Mouse (Mus musculus) neural tube, embryonic 15.5 days (tissue): ENCODE results near the gene Ak4. TPM values are rescaled to one million over a fixed set of nuclear protein-coding genes. Genes with fewer than 3 reads are reported as not detected.

ENCODE experiments used
- ATAC-seq: fragments of 200-750 bp; cut with Nextera tagmentation; 2 replicates; pipeline ENCODE4 v1.8.0; 2017; ENCODE audit warnings: mild to moderate bottlenecking, moderate TSS enrichment, moderate library complexity; ENCODE audit not compliant: low FRiP score
- H3K27ac ChIP-seq: fragments of 300-500 bp; sonication (generic); replicated peaks from 2 replicates; pipeline ENCODE4 v1.5.1; 2015; ENCODE audit warnings: mild to moderate bottlenecking, inconsistent platforms
- H3K27me3 ChIP-seq: fragments of 300-500 bp; sonication (generic); replicated peaks from 2 replicates; pipeline ENCODE4 v1.6.1; 2015; ENCODE audit warnings: inconsistent platforms
- H3K36me3 ChIP-seq: fragments of 300-500 bp; sonication (generic); 2 replicates; pipeline ENCODE4 v1.6.1; 2015; ENCODE audit warnings: inconsistent platforms
- H3K4me1 ChIP-seq: fragments of 300-500 bp; sonication (generic); 2 replicates; pipeline ENCODE4 v1.6.1; 2015; ENCODE audit warnings: inconsistent platforms
- H3K4me2 ChIP-seq: fragments of 300-500 bp; sonication (generic); 2 replicates; pipeline ENCODE4 v1.6.1; 2015; ENCODE audit warnings: inconsistent platforms, mild to moderate bottlenecking, moderate library complexity
- H3K4me3 ChIP-seq: fragments of 300-500 bp; sonication (generic); replicated peaks from 2 replicates; pipeline ENCODE4 v1.5.1; 2015; ENCODE audit warnings: mild to moderate bottlenecking, inconsistent platforms
- H3K9ac ChIP-seq: fragments of 300-500 bp; sonication (generic); replicated peaks from 2 replicates; pipeline ENCODE4 v1.6.1; 2015; ENCODE audit warnings: mild to moderate bottlenecking, inconsistent platforms
- H3K9me3 ChIP-seq: fragments of 300-500 bp; sonication (generic); replicated peaks from 2 replicates; pipeline ENCODE4 v1.6.1; 2016; ENCODE audit warnings: inconsistent platforms
- WGBS: fragments of 180-500 bp; shearing (Covaris S2); methylation state at CpG from one replicate; pipeline ENCODE4 v1.1.7; 2015; ENCODE audit warnings: mixed read lengths; 5-methylcytosine and 5-hydroxymethylcytosine counted together
- polyA plus RNA-seq: library from polyadenylated mRNA; unstranded; fragments of >200 nt; fragmentation: Nextera tagmentation; extraction: Ambion mirVana; gene quantifications from 2 replicates; pipeline ENCODE4 v1.2.1, GENCODE M21; 2015

Ak4 gene
- polyA plus RNA-seq, 1 experiment from 2014 or later = 7.4 TPM

DNA sequence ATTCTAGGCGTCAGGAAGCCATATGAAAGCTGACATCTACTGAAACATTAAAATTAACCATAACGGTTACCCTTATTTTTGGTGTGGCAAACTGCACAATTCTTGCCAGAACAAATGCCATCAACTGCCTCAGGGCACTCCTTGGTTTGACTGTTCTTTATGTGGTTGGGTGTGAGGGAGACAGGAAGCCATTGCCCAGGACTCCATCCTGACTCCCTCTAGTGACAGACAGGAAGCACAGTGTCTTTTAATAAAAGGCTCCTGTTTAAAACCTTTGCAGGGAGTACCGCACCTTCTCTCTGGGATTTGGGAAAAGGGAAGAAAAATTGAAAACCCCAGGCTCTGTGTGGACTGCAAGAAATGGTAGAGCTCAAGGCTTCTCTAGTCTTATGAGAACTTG is 47.2 kb downstream of the Ak4 start:
- no peaks in the 10 kb centered on the region for H3K4me1 ChIP-seq
- H3K9me3 ChIP-seq = no peaks in the 10 kb centered on the region
- no peak for ATAC-seq
- no peak overlapping the region for H3K4me3 ChIP-seq
- no peak overlapping the region for H3K27ac ChIP-seq
- H3K27me3 ChIP-seq = no peaks in the 10 kb centered on the region
- WGBS = 88% methylated on average over 3 of the region's 3 CpGs
- H3K4me2 ChIP-seq = no peak overlapping the region
- H3K36me3 ChIP-seq = no peaks in the 10 kb centered on the region
- H3K9ac ChIP-seq = no peak overlapping the region

DNA sequence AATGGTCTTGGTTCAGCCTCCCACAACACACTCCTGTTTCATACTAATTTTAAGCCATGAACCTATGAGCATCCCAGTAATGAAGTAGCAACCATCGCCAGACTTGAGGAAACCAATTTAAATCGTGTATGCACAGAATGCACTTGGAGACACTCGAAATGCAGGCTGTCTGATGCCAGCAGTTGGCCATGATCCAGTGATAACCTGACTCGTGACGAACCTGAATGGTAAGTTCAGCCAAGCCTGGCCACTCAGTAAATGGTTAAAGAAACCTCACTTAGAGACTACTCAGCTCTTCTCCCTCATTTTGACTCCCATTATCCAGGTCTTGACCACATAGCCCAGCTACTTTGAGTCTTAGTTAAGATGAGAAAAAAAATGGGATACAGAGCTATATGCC is 50.2 kb downstream of the Ak4 start:
- Histone ChIP-seq H3K4me3 (no peak overlapping the region), H3K4me2 (no peak overlapping the region), H3K27ac (no peak overlapping the region), H3K9me3 (no peaks in the 10 kb centered on the region), H3K27me3 (no peaks in the 10 kb centered on the region), H3K9ac (no peak overlapping the region), H3K4me1 (no peaks in the 10 kb centered on the region), H3K36me3 (no peaks in the 10 kb centered on the region)
- WGBS = 82% methylated on average over 5 of the region's 5 CpGs
- no peak for ATAC-seq

DNA sequence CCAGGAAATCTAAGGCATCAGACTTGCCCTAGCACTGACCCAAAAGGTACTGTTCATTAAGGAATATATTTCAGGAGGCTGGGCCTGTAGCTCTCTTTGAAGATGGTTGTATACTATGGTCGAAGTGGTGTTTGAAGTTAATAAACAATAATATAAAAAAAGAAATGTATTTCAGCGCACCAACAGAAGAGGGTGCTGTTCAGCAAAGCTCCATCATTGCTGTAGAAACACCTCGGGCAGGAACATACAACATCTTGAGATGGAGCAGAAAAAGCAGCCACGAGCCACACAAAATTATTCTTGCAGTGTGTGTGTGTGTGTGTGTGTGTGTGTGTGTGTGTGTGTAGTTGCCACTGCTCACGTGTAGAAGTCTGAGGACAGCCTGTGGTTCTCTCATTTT is 51.5 kb downstream of the Ak4 start:
- H3K4me3 ChIP-seq = no peak overlapping the region
- H3K4me1 ChIP-seq = no peaks in the 10 kb centered on the region
- no peaks in the 10 kb centered on the region for H3K9me3 ChIP-seq
- ATAC-seq = no peak
- H3K27me3 ChIP-seq = no peaks in the 10 kb centered on the region
- H3K4me2 ChIP-seq = no peak overlapping the region
- no peak overlapping the region for H3K9ac ChIP-seq
- WGBS = 65% methylated on average over 5 of the region's 5 CpGs
- no peaks in the 10 kb centered on the region for H3K36me3 ChIP-seq
- H3K27ac ChIP-seq = no peak overlapping the region

DNA sequence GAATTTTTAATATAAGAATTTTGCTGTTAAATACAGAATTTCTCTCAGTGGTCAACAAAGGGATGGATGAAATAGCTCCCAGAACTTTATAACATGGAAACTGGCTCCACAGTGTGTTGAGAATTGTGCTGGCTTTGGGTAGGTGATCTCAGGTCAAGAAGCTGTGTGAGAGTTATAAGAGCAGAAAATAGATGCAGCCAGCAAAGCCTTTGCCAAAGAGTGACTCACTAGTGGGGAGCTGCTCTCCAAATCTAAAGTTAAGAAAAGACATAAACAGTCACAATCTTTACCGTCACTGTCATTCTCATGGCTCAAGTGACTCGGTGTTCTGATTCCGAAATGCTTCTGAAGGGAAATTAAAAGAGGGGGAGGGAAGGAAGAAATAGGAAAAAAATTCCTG is 53.7 kb downstream of the Ak4 start:
- Histone ChIP-seq H3K9me3 (no peaks in the 10 kb centered on the region), H3K9ac (no peak overlapping the region), H3K36me3 (no peaks in the 10 kb centered on the region), H3K4me1 (no peaks in the 10 kb centered on the region), H3K27ac (no peak overlapping the region), H3K4me3 (no peak overlapping the region), H3K4me2 (no peak overlapping the region), H3K27me3 (no peaks in the 10 kb centered on the region)
- ATAC-seq = no peak
- 89% methylated on average over 3 of the region's 3 CpGs for WGBS

DNA sequence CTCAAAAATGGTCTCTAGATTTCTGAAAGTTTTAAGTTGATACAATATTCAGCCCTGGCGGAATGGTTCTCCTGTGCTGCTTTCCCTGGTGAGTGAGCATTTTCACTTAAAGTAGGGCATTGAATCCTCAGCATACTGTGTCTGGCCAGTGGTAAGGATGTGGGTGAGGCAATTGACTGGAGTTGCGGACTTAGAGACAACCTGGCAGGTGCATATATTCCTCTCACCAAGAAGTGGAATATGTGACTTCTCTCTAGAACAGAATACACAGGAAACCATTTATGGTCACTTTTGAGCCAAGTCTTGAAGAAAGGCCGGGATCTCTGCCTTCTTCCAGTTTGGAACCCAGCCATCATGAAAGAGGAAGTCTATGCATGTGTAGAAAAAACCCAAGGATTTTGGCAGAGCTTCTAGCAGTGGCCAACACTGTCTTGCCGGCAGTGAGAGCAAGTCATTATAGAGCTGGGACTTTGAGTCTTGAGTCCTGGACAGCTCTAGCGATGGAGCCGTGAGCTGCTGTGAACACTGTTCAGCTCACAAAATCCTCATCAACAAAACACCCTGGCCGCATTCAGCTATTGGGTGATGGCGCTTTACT is 71.3 kb downstream of the Ak4 start:
- H3K9ac ChIP-seq = no peak overlapping the region
- WGBS = 86% methylated on average over 8 of the region's 8 CpGs
- no peaks in the 10 kb centered on the region for H3K4me1 ChIP-seq
- no peak overlapping the region for H3K4me3 ChIP-seq
- no peaks in the 10 kb centered on the region for H3K36me3 ChIP-seq
- H3K27me3 ChIP-seq = no peaks in the 10 kb centered on the region
- ATAC-seq = no peak
- no peak overlapping the region for H3K27ac ChIP-seq
- no peaks in the 10 kb centered on the region for H3K9me3 ChIP-seq
- H3K4me2 ChIP-seq = no peak overlapping the region

DNA sequence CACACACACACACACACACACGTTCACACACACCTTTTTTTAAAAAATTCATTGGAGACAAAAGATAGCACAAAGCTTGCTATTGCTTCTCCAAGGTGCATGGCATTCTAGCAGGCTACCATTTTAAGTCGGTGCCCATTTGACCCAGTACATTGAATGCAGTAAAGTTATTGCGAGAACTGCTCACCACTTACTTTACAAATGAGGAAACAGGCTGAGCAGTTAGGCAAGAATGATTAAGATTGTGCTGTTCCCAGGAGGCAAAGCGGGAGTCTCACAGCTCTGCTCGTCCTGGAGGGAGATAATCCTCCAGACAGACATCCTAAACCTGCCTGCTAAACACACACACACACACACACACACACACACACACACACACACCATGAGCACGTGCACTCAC is 72.6 kb downstream of the Ak4 start:
- Histone ChIP-seq H3K4me1 (peaks cover 5% of the 10 kb centered on the region), H3K4me2 (no peak overlapping the region), H3K9ac (no peak overlapping the region), H3K27ac (no peak overlapping the region), H3K4me3 (no peak overlapping the region), H3K36me3 (no peaks in the 10 kb centered on the region), H3K9me3 (no peaks in the 10 kb centered on the region), H3K27me3 (no peaks in the 10 kb centered on the region)
- ATAC-seq = no peak
- 79% methylated on average over 6 of the region's 6 CpGs for whole genome bisulfite sequencing

DNA sequence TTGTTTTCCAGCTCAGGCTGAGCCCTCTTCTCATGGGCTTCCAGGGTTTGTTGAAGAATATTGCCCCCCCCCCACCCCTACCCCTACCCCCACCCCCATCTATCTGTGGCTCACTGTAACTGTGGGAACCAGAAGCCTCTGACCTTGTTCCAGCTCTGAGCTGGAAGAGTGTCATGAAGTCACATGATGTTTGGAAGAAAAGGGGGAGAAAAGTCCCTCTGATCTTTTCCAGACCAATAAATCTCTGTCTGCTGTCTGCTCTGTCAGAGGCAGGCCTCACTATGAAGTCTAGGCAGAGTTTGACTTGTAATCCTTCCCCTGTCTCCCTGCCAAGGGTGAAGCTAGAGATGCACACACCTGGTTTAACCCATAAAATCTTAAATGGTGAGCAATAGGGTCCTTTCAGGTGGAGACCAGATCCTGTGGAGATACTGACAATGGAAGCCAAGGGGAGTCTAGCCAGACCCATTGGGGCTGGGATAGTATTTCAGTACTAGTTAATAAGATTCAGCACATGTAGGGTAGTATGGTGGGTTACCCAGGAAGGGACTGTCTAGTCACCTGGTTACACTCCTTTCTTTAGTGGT is 74.6 kb downstream of the Ak4 start:
- Histone ChIP-seq H3K36me3 (no peaks in the 10 kb centered on the region), H3K27ac (no peak overlapping the region), H3K27me3 (peaks cover 7% of the 10 kb centered on the region; the same call in 1 of the 2 replicates), H3K4me2 (no peak overlapping the region), H3K9ac (no peak overlapping the region), H3K4me1 (peaks cover 15% of the 10 kb centered on the region), H3K4me3 (no peak overlapping the region), H3K9me3 (no peaks in the 10 kb centered on the region)
- no peak for ATAC-seq

DNA sequence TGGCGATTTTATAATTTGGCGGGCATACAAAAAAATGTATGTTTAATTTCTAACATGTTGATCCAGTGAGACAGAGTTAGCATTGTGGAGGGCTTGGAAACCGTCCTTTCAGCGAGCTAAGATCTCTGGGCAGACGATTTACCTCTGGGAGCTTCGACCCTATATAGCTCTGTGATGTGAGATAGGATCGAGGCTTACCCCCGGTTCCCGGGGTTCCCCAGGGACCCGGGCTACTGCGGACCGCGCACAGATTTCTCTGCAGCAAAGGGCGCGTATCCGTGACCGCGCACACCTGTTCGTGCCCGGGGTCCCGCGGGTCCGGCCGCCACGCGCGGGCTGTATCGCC is 77.1 kb downstream of the Ak4 start:
- Histone ChIP-seq H3K27ac (no peak overlapping the region), H3K36me3 (no peaks in the 10 kb centered on the region), H3K9me3 (no peaks in the 10 kb centered on the region), H3K4me3 (peak overlapping the region; percentile 68), H3K4me2 (peak overlapping the region; percentile 90), H3K27me3 (peaks cover 11% of the 10 kb centered on the region; the same call in 1 of the 2 replicates), H3K9ac (peak overlapping the region; percentile 64), H3K4me1 (peaks cover 15% of the 10 kb centered on the region)
- 2% methylated on average over 28 of the region's 28 CpGs for WGBS
- peak; percentile 61 for ATAC-seq

DNA sequence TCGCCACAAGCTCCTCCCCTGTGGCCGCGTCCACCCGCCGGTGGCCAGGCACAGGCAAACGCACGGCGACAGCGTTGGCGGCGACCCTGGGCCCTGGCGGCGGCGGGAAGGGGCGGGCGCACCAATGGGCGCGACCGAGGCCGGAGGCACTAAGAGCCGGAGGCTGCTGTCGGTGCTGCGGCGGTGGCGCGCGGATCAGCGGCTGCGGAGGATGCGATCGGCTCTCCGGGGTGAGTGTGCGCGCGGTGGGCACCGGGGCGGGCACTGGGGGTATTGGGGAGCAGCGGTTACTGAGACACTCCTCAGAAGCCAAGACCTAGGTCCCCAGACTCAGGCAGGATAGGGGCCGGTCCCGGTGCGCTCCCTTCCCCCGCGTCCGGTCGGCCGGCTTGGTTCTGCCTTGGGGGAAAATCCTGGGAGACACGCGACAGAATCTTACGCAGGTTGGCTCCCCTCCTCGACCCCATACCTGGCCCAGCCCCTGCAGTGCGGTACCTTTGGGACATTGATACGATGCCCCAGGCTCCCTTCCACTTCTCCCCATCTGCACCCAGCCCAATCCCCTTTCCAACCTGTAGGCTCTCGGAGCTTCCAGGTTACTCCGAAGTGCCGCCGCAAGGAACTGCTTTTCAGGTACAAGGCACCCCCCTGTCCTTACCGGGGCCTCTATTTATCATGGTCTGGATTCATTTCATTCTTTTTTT is 77.6 kb downstream of the Ak4 start, which contains the start of gene Dnajc6:
TSS of gene Dnajc6 (plus strand) at position 115 of the 704 bp plus-strand sequence.
- Histone ChIP-seq H3K27ac (no peak within 1 kb of the TSS), H3K9me3 (no peaks in the 10 kb centered on the region), H3K9ac (peak within 1 kb of the TSS; percentile 64), H3K4me3 (peak within 1 kb of the TSS; percentile 68), H3K27me3 (peaks cover 11% of the 10 kb centered on the region; the same call in 1 of the 2 replicates), H3K4me2 (peak within 1 kb of the TSS; percentile 90), H3K4me1 (peaks cover 15% of the 10 kb centered on the region), H3K36me3 (no peaks in the 10 kb centered on the region)
- under 1% methylated on average over 56 of the region's 57 CpGs for WGBS
- ATAC-seq = peak; percentile 79

DNA sequence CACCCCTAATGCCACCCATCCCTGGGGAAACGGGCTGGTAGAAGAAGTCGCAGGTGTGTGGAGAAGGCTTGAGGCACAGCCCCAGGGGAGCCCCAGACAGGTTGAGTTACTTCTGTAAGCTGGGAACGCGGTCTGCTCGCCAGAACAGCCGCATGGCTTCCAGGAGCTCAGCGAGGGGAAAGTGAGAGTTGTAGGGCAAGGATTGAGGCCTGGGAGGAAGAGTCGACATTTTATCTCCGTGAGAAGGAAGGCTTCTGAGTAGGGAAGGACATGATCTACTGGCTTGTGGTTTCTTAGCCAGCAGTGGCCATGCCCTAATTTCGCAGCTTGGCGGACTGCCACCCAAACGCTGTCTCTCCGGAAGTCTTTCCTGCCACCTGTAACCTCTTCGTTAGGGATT is 78.3 kb downstream of the Ak4 start:
- no peak overlapping the region for H3K27ac ChIP-seq
- WGBS = 4% methylated on average over 14 of the region's 14 CpGs
- H3K27me3 ChIP-seq = peaks cover 11% of the 10 kb centered on the region; the same call in 1 of the 2 replicates
- H3K4me3 ChIP-seq = peak overlapping the region; percentile 68
- H3K9me3 ChIP-seq = no peaks in the 10 kb centered on the region
- 0 out of 2 replicates have a peak overlapping the region, but pooled peaks have one; percentile 1 for H3K9ac ChIP-seq
- peak; percentile 15; the same call in 1 of the 2 replicates for ATAC-seq
- H3K36me3 ChIP-seq = no peaks in the 10 kb centered on the region
- H3K4me2 ChIP-seq = peak overlapping the region; percentile 90
- peaks cover 15% of the 10 kb centered on the region for H3K4me1 ChIP-seq

DNA sequence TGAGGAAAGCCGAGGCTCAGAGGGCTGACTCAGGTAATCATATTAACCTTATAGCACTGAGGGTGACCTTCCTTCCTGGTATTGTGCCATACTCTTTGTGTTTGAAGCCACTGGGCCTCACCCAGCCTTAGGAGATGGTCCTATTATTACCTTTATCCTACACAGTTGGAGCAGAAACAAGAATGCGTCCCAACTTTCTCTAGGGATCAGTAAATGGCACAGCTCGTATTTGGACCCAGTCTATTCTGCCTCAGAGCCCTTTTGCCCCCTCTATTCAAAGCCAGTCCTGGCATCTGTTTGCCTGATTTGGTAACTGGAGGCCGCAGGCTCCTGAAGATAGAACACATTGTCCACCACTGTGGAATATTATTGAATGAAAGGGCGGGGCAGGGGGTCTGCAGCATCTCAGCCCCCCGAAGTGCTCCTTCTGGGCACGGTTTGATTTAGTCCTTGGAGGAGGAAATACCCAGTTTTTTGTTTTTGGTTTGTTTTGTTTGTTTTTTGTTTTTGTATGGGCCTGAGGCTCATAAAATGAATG is 85.5 kb downstream of the Ak4 start:
- H3K27ac ChIP-seq = no peak overlapping the region
- no peak overlapping the region for H3K9ac ChIP-seq
- no peaks in the 10 kb centered on the region for H3K36me3 ChIP-seq
- H3K4me2 ChIP-seq = no peak overlapping the region
- ATAC-seq = no peak
- H3K4me1 ChIP-seq = peaks cover 15% of the 10 kb centered on the region
- H3K27me3 ChIP-seq = no peaks in the 10 kb centered on the region
- no peaks in the 10 kb centered on the region for H3K9me3 ChIP-seq
- no peak overlapping the region for H3K4me3 ChIP-seq
- WGBS = 56% methylated on average over 7 of the region's 7 CpGs

DNA sequence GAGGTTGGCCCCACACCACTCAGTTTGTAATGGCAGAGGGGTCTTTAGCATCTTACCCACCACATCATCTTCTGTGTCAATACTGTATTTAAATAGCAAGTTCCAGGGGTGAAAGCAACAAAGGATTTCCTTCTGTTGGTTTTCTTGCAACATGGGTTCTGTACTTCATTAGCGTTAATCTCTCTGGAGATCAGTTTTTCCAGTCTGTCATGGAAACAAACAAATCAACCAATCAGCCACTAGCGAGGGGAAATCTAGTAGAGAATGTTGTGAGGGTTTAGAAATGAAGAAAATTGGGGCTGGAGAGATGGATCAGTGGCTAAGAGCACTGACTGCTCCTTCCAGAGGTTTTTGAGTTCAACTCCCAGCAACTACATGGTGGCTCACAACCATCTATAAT is 86.9 kb downstream of the Ak4 start:
- Histone ChIP-seq H3K4me3 (no peak overlapping the region), H3K36me3 (no peaks in the 10 kb centered on the region), H3K9ac (no peak overlapping the region), H3K4me2 (no peak overlapping the region), H3K27ac (no peak overlapping the region), H3K9me3 (no peaks in the 10 kb centered on the region), H3K4me1 (peaks cover 23% of the 10 kb centered on the region), H3K27me3 (no peaks in the 10 kb centered on the region)
- ATAC-seq = no peak
- 74% methylated on average over 2 of the region's 2 CpGs for WGBS
